Mouse (Mus musculus): ENCODE data around the gene Hes2.

DNA sequence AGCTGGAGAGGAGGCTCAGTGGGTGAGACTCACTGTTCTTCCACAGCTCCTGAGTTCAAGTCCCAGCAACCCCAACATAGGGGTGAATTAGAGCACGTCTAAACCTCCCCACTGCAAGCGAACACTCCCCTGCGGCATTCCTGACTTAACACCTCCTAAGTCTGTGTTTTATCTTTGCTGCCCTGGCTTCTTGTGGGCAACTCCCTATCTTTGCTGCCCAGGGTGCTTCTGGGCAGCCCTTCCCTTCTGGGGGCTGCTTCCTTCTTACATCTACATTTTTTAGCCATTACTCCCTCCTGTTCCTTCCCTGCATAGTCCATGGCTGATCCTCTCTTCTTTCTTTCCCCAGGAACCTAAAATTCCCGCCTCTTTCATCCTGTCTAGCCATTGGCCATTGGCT, 48.0 kb upstream of the Hes2 start:
- TF ChIP-seq CTCF (IDR thresholded peaks at IDR 0.05; ENCODE audit: low read depth), result no peak
- peak; percentile 88 for TF ChIP-seq EP300 (IDR thresholded peaks at IDR 0.05; ENCODE audit: low read depth)
